Mouse (Mus musculus) heart, postnatal 25 days (tissue): ENCODE results near the gene Stxbp6. TPM values are rescaled to one million over a fixed set of nuclear protein-coding genes. Genes with fewer than 3 reads are reported as not detected.
"Not testable (repeated sequence)": the region's sequence is repeated elsewhere in the genome, so short reads cannot be mapped to it uniquely, and the experiment has no call there.

Experiments
- DNase-seq: peaks from one replicate; pipeline ENCODE4 v3.0.0; 2022; ENCODE audit warnings: low spot score
- intact Hi-C: fragments of 180-260 bp; cut with DNase I; formaldehyde crosslinking; loops from one replicate; pipeline ENCODE4 v1.15.1; 2025
- total RNA-seq, 2 experiments: library from RNA; stranded (reverse); gene quantifications; 2 replicates each; pipeline ENCODE4 v1.2.3; 2021

Stxbp6 gene
- 10 to 100 TPM in 1 of 2 experiments, 1 to 10 TPM in 1; 9.3 to 16.5 TPM for total RNA-seq

DNA sequence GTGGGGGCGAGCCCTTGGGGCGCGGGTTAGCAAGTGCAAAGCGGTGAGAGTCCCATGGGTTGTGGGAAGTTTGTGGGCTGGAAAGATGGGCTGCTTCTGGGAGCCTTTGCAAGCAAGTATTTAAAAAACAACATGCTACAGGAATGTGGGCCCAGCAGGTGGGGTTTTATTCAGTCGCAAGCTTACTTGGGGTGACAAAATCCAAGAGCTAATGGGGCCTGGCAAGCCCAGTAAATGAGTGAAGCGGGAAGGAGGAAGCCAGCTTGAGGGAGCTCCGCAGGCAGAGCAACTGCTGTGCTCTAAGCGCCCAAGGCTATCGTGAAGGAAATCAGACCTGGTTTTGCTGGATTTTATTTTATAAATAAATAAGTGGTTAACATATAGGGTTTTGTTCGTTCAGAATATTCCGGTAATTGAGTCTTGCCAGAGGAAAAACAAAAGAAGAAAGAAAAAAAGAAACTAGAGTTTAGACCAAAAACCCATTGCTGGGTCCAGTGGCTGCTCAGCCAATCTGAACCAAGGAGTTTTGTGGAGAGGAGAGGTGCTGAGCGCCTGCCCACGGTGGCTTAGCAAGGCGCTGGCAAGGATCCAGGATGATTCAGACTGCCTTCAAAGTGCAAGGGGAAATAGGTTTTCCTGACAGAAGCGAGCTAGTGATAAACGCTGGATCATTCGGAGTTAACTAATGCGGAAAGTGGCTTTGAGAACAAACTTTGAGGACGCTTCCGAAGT, at the start of gene Stxbp6:
TSS of gene Stxbp6 (minus strand) at position 99 of the 732 bp plus-strand sequence.
- DNase-seq = peak; percentile 62
- intact Hi-C loops = loop anchor here (2.0 to 5.0 kb wide), 4 partner anchors 22 to 127 kb away; no protein-coding TSS in a partner anchor

DNA sequence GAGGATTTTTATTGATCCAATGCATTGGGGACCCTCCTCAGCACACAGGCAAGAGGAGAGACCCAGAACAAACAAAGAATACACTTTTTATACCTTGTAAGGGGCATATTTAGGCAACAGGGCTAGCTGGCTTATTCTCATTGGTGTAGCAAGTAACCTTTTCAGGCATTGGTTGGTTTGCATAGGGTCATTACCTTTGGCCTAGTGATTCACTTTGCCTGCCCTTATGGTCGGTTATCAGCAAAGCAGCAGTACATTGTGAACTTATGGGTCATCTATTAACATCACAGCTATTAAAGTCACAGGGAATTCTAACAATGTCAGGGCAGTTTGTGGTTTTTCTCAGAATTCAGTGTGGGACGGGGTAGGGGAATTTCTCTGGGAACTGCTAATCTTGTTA, 28.4 kb upstream of the Stxbp6 start:
- intact Hi-C loops, DNase-seq: not testable (repeated sequence)

- no peak for DNase-seq
- intact Hi-C loops = no loop called here
Observed at GRCm38 (mm10) chr12:45093732-45094131, 19.2 kb upstream of the Stxbp6 start.

- DNase-seq = no peak
- intact Hi-C loops = no loop called here
Observed at GRCm38 (mm10) chr12:45092444-45092843, 17.9 kb upstream of the Stxbp6 start.

DNA sequence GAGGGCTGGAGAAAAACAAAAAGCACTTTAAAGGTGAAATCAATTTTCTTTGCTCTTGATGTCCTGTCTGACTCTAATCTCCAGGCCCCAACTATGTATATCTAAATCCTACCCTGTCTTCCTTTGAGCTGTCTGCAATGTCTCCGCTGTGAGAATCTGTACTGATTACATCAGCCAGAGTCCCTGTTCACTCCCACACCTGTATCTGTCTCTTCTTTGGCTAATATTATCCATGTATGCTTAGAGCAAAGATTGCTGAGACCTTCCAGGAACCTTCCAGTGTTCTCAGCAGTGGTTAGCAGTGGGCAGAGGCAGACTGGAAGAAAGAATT, 8.6 kb upstream of the Stxbp6 start:
- DNase-seq = no peak
- intact Hi-C loops = no loop called here

DNA sequence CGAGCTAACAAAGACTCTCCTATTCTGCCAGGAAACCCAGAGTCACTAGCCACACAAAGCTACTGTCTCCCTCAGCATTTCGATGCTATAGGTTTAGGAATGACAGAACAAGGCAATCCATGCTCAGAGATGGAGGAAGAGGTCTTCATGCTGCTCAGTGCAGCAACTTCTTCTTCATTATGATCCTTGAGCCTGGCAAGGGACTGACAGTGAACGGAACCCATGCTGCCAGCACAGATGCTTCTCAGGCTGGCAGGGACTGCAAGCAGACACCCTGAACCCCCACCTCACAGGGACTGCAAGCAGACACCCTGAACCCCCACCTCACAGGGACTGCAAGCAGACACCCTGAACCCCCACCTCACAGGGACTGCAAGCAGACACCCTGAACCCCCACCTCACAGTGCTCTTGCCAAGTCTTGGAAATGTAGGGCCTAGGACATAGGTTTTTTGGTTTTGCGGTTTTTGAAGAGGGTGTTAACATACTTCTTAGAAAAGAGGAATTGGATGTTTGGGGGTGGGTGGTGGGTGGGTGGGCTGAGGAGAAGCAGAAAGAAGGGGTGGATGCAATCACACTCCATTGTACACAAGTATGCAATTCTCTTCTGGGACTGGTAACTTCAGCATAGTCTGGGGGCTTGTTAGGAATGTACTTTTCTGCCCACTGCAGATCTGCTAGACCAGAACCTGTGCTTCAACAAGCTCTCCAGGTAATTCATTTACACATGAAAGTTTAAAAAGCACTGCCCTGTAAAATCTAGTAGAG, 8.1 kb upstream of the Stxbp6 start:
- intact Hi-C loops = no loop called here
- no peak for DNase-seq

- no peak for DNase-seq
- intact Hi-C loops = no loop called here
Observed at GRCm38 (mm10) chr12:45081617-45082016, 7.1 kb upstream of the Stxbp6 start.

GRCm38 (mm10) chr12:45080753-45081122, 6.2 kb upstream of the Stxbp6 start:
- intact Hi-C loops = no loop called here
- DNase-seq = no peak

GRCm38 (mm10) chr12:45080036-45080752, 5.7 kb upstream of the Stxbp6 start:
- no peak for DNase-seq
- intact Hi-C loops = no loop called here

- no peak for DNase-seq
- intact Hi-C loops = loop anchor here (2.0 kb wide), 1 partner anchor 23 kb away; no protein-coding TSS in a partner anchor
Observed at GRCm38 (mm10) chr12:45075631-45076030, 1.1 kb upstream of the Stxbp6 start.

GRCm38 (mm10) chr12:45074042-45074601, 387 bp downstream of the Stxbp6 start:
- intact Hi-C loops = loop anchor here (2.0 to 5.0 kb wide), 4 partner anchors 21 to 127 kb away; no protein-coding TSS in a partner anchor
- peak; percentile 76 for DNase-seq

DNA sequence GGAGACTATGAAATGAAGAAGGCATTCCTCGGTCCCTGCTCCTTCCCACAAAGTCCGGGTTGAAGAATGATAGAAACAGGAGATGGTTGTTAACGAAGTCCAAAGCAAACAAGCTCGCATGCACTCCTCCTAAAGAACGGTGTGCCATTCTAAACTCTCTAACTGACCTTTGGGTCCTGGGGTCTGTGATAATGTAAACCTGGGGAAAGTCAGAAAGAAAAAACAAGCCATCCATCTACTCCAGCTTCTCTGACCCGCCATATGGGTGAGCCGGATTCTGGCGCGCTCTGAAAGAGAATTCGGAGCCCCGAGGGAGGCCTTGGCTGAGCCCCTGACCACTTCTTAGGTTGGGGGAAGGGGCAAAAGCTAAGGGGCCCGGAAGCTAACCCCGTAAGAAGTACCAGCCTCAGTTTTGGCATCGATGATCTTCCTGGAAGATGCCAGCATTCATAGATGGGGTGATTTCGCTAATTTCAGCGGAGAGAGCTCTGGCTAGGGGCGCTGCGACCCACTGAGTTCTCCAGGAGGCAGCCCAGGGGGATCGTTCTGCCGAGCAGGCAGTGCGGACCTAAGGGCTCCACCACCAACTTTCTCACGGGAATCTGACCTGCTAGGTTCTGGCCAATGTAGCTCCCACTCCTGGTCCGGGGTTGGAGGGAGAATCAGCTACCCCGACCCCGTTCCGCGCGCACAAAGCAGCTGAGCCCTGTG, 1.0 kb downstream of the Stxbp6 start:
- peak; percentile 13 for DNase-seq
- intact Hi-C loops = loop anchor here (2.0 to 5.0 kb wide), 5 partner anchors 21 to 225 kb away; no protein-coding TSS in a partner anchor

DNA sequence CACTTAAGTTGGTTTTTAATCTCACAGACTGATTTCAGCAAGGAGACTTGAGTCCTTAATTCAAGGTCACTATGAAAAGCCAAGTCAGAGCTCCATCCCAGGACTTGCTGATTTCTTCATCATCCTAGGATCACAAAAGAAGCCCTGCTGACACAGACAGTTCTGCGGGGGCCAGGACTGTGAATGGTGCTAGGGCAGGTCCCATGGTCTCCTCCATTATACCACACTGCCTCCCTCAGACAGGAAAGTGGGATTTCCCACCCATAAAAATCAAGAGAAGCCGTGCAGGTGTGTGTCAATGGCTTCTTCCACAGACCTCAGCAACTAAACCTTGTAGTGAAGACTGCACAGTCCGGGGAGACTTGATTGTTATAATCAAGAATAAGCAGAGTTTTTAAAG, 2.3 kb downstream of the Stxbp6 start:
- no peak for DNase-seq
- intact Hi-C loops = loop anchor here (2.0 to 5.0 kb wide), 4 partner anchors 55 to 223 kb away; no protein-coding TSS in a partner anchor

- intact Hi-C loops = loop anchor here (5.0 kb wide), 3 partner anchors 53 to 123 kb away; no protein-coding TSS in a partner anchor
- DNase-seq = no peak
Observed at GRCm38 (mm10) chr12:45070186-45070585, 4.3 kb downstream of the Stxbp6 start.

DNA sequence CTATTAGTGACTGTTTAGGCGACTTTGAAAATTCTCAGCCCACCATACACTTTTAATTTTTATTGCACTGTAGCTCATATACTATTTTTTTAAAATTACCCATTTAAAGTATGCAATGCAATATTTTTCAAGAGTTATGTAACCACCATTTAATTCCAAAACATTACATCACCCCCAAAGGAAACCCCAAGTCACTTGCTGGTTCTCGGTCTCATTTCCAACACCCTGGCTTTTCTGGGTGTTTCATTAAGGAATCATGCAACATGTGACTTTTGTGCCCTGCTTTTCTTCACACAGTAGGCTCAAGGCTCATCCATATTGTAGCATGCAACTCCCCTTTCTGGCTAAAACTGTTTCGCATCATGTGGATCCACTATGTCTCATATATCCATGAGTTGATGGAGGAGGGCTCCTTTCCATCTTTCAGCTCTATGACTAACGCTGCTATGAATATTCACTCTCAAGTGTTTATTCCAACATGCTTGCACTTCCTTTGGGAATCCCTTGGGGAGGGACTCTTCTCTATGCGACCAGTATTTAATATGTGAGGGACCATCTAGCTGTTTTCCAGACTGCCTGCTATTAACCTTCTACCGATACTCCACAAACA, 6.3 kb downstream of the Stxbp6 start:
- intact Hi-C loops = no loop called here
- no peak for DNase-seq

DNA sequence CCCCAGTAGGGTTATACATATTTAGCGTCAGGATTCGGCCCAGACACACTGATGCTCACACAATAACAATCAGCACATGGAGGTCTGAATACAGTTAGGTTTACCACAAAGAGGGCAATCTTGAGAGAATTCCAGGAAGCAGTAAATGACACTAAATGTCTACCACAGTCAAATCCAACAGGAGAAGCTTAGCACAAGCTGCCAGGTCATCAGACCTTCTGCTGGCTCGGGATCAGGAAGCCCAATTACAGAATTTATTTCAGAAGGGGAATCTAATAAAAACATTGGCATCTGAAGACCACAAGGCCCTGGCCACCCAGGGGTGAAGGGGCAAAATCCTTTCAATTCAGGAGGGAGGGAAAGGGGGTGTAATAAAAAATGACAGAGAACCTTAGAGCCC, 6.8 kb downstream of the Stxbp6 start:
- DNase-seq = no peak
- intact Hi-C loops = no loop called here

- no peak for DNase-seq
- intact Hi-C loops = no loop called here
Observed at GRCm38 (mm10) chr12:45067047-45067685, 7.3 kb downstream of the Stxbp6 start.

DNA sequence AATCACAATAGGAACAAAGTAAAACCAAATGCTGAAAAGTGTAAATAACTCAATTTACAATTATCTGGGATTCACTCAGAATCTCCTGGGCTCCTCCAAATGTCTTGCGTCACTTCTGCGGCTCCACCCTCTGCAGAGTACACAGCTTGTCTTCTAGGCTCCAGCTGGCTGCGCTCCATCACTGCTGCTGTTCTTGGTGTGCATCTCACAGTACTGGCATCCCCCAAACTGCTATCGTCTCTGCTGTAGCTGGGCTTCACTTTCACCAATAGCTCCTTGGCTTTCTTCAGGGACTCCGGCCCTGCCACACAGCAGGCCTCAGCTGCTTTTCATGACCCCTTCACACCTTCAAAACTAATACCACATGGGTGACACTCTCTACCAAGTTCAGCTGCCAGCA, 10.9 kb downstream of the Stxbp6 start:
- peak; percentile 75 for DNase-seq
- intact Hi-C loops = no loop called here

GRCm38 (mm10) chr12:45061336-45061735, 13.2 kb downstream of the Stxbp6 start:
- DNase-seq = no peak
- intact Hi-C loops = no loop called here
